ENCODE assay signal across 34 mouse cellular contexts in genomic region chr1:182157734-182158133, GRCm38 (mm10). TPM values are rescaled to one million over a fixed set of nuclear protein-coding genes. Genes with fewer than 3 reads are reported as not detected.
DNase-seq lines count a peak whose midpoint lies in the region; ATAC-seq and TF ChIP-seq lines count a peak whose summit lies in the region.
"Had no signal": no experiment of that assay in that cellular context is flagged by ENCODE, and none has a peak within 500 bp of the region (broad histone marks: within the 10 kb centered on the region; RNA-seq: fewer than 3 reads in every experiment).

No protein-coding gene starts in this region.

- no peak overlapping the region for H3K27ac ChIP-seq in cerebellum, adult 2 months (ENCODE audit: insufficient read depth, low read length)
- H3K27ac ChIP-seq in limb, embryonic 11.5 days (replicated peaks; ENCODE audit: low read depth, low read length), result no peak overlapping the region
- no peak overlapping the region for H3K27ac ChIP-seq in limb, embryonic 10.5 days
- no peak overlapping the region for H3K27ac ChIP-seq in midbrain, postnatal 0 days (ENCODE audit: low read depth, low read length)
- H3K27ac ChIP-seq in midbrain, embryonic 11.5 days (ENCODE audit: low read depth, low read length), result no peak overlapping the region
- no peak overlapping the region for H3K27ac ChIP-seq in kidney, embryonic 15.5 days
- H3K27ac ChIP-seq: embryonic facial prominence, embryonic 10.5 days; embryonic facial prominence, embryonic 13.5 days; forebrain, embryonic 12.5 days; forebrain, embryonic 15.5 days; heart, embryonic 15.5 days; hindbrain, embryonic 10.5 days; hindbrain, embryonic 13.5 days had no signal

- H3K4me2 ChIP-seq in limb, embryonic 11.5 days (ENCODE audit: low read depth, severe bottlenecking), result no peak overlapping the region
- H3K4me2 ChIP-seq in midbrain, postnatal 0 days (ENCODE audit: low read depth, low read length, poor library complexity, severe bottlenecking), result no peak overlapping the region
- H3K4me2 ChIP-seq in midbrain, embryonic 11.5 days, result no peak overlapping the region
- no peak overlapping the region for H3K4me2 ChIP-seq in kidney, embryonic 15.5 days
- H3K4me2 ChIP-seq: embryonic facial prominence, embryonic 13.5 days; forebrain, embryonic 12.5 days; forebrain, embryonic 15.5 days; heart, embryonic 12.5 days; heart, embryonic 15.5 days; hindbrain, embryonic 13.5 days had no signal

- H3K9me3 ChIP-seq in limb, embryonic 11.5 days (ENCODE audit: control insufficient read depth, low read length), result no peaks in the 10 kb centered on the region
- H3K9me3 ChIP-seq in limb, embryonic 10.5 days (replicated peaks), result no peaks in the 10 kb centered on the region
- no peaks in the 10 kb centered on the region for H3K9me3 ChIP-seq in midbrain, postnatal 0 days (ENCODE audit: low read length)
- H3K9me3 ChIP-seq in midbrain, embryonic 11.5 days (ENCODE audit: control insufficient read depth, low read length), result no peaks in the 10 kb centered on the region
- no peaks in the 10 kb centered on the region for H3K9me3 ChIP-seq in kidney, embryonic 15.5 days (replicated peaks)
- H3K9me3 ChIP-seq: embryonic facial prominence, embryonic 10.5 days; embryonic facial prominence, embryonic 13.5 days; forebrain, embryonic 12.5 days; forebrain, embryonic 15.5 days; G1E; heart, embryonic 12.5 days; heart, embryonic 15.5 days; hindbrain, embryonic 10.5 days; hindbrain, embryonic 13.5 days had no signal

- ATAC-seq in limb, embryonic 11.5 days (ENCODE audit: insufficient number of reproducible peaks, low FRiP score, low TSS enrichment, low read depth), result no peak
- no peak for ATAC-seq in midbrain, postnatal 0 days (ENCODE audit: low FRiP score)
- no peak for ATAC-seq in midbrain, embryonic 11.5 days (ENCODE audit: low FRiP score)
- no peak for ATAC-seq in kidney, embryonic 15.5 days (replicated peaks; ENCODE audit: low FRiP score)
- ATAC-seq: forebrain, embryonic 15.5 days; Patski had no signal

- H3K27me3 ChIP-seq in cerebellum, adult 2 months (ENCODE audit: control insufficient read depth, insufficient read depth, low read length), result no peaks in the 10 kb centered on the region
- no peaks in the 10 kb centered on the region for H3K27me3 ChIP-seq in limb, embryonic 11.5 days (ENCODE audit: control insufficient read depth, insufficient read depth, low read length)
- H3K27me3 ChIP-seq in limb, embryonic 10.5 days (ENCODE audit: low read depth, poor library complexity, severe bottlenecking), result no peaks in the 10 kb centered on the region
- no peaks in the 10 kb centered on the region for H3K27me3 ChIP-seq in midbrain, postnatal 0 days (ENCODE audit: insufficient read depth, low read length)
- H3K27me3 ChIP-seq in midbrain, embryonic 11.5 days (ENCODE audit: control insufficient read depth, insufficient read depth, low read length), result no peaks in the 10 kb centered on the region
- H3K27me3 ChIP-seq in kidney, embryonic 15.5 days, result no peaks in the 10 kb centered on the region
- H3K27me3 ChIP-seq: CH12.LX; embryonic facial prominence, embryonic 13.5 days; forebrain, embryonic 12.5 days; forebrain, embryonic 15.5 days; heart, embryonic 12.5 days; heart, embryonic 15.5 days; hindbrain, embryonic 13.5 days; Patski had no signal

- no peaks in the 10 kb centered on the region for H3K4me1 ChIP-seq in cerebellum, adult 2 months (ENCODE audit: control insufficient read depth, insufficient read depth, low read length)
- no peaks in the 10 kb centered on the region for H3K4me1 ChIP-seq in limb, embryonic 11.5 days (ENCODE audit: control insufficient read depth, insufficient read depth, low read length)
- H3K4me1 ChIP-seq in limb, embryonic 10.5 days, result no peaks in the 10 kb centered on the region
- no peaks in the 10 kb centered on the region for H3K4me1 ChIP-seq in midbrain, postnatal 0 days (ENCODE audit: insufficient read depth, low read length)
- H3K4me1 ChIP-seq in midbrain, embryonic 11.5 days (ENCODE audit: control insufficient read depth, insufficient read depth, low read length), result no peaks in the 10 kb centered on the region
- H3K4me1 ChIP-seq in kidney, embryonic 15.5 days, result no peaks in the 10 kb centered on the region
- H3K4me1 ChIP-seq: embryonic facial prominence, embryonic 10.5 days; embryonic facial prominence, embryonic 13.5 days; forebrain, embryonic 12.5 days; forebrain, embryonic 15.5 days; heart, embryonic 12.5 days; hindbrain, embryonic 10.5 days; hindbrain, embryonic 13.5 days had no signal

- H3K9ac ChIP-seq in limb, embryonic 11.5 days (ENCODE audit: low read length), result no peak overlapping the region
- no peak overlapping the region for H3K9ac ChIP-seq in midbrain, postnatal 0 days (replicated peaks; ENCODE audit: low read length, poor library complexity, severe bottlenecking)
- H3K9ac ChIP-seq in midbrain, embryonic 11.5 days (ENCODE audit: low read length), result no peak overlapping the region
- H3K9ac ChIP-seq in kidney, embryonic 15.5 days, result no peak overlapping the region
- H3K9ac ChIP-seq: embryonic facial prominence, embryonic 13.5 days; forebrain, embryonic 12.5 days; forebrain, embryonic 15.5 days; heart, embryonic 12.5 days; heart, embryonic 15.5 days; hindbrain, embryonic 13.5 days had no signal

- no peak for TF ChIP-seq CTCF in cerebellum, adult 2 months (IDR thresholded peaks at IDR 0.05; ENCODE audit: borderline replicate concordance, insufficient read depth, low read depth, low read length)
- no peak for TF ChIP-seq CTCF in midbrain, postnatal 0 days (IDR thresholded peaks at IDR 0.05)

- 11% methylated on average over 4 of the region's 4 CpGs for WGBS in cerebellum, adult 2 months
- WGBS in limb, embryonic 11.5 days, result 68% methylated on average over 4 of the region's 4 CpGs
- WGBS in limb, embryonic 10.5 days, result 74% methylated on average over 4 of the region's 4 CpGs
- WGBS in midbrain, postnatal 0 days, result 56% methylated on average over 4 of the region's 4 CpGs
- WGBS in midbrain, embryonic 11.5 days, result 70% methylated on average over 4 of the region's 4 CpGs
- WGBS in kidney, embryonic 15.5 days, result 73% methylated on average over 4 of the region's 4 CpGs

- peak; percentile 53 to 74 for DNase-seq in cerebellum, postnatal 14 days
- no peak for DNase-seq in cerebellum, adult 2 months
- DNase-seq in limb, embryonic 11.5 days (ENCODE audit: low spot score), result peak; percentile 16
- DNase-seq in limb, embryonic 10.5 days (ENCODE audit: low spot score), result no peak
- DNase-seq in midbrain, postnatal 0 days (ENCODE audit: low spot score), result peak; percentile 66
- no peak for DNase-seq in midbrain, embryonic 11.5 days (ENCODE audit: low spot score, missing footprints)
- DNase-seq: adrenal gland, postnatal 10 days; adrenal gland, postnatal 36 days; B cell, adult 2 months; cerebellum, adult 11 months; cerebellum, adult 8-10 months; cerebellum, postnatal 25 days; embryo, embryonic 11 days; gastrocnemius, postnatal 25 days; heart, adult 18-20 months; heart, postnatal 10 days; heart, postnatal 36 days had no signal

- no peaks in the 10 kb centered on the region for H3K36me3 ChIP-seq in limb, embryonic 11.5 days (ENCODE audit: control insufficient read depth, insufficient read depth, low read length)
- H3K36me3 ChIP-seq in limb, embryonic 10.5 days, result no peaks in the 10 kb centered on the region
- H3K36me3 ChIP-seq in midbrain, postnatal 0 days (ENCODE audit: insufficient read depth, low read length), result no peaks in the 10 kb centered on the region
- H3K36me3 ChIP-seq in midbrain, embryonic 11.5 days (ENCODE audit: control insufficient read depth, insufficient read depth, low read length), result no peaks in the 10 kb centered on the region
- no peaks in the 10 kb centered on the region for H3K36me3 ChIP-seq in kidney, embryonic 15.5 days
- H3K36me3 ChIP-seq: embryonic facial prominence, embryonic 10.5 days; embryonic facial prominence, embryonic 13.5 days; forebrain, embryonic 12.5 days; forebrain, embryonic 15.5 days; G1E; heart, embryonic 12.5 days; heart, embryonic 15.5 days; hindbrain, embryonic 10.5 days; hindbrain, embryonic 13.5 days had no signal

- H3K4me3 ChIP-seq in cerebellum, adult 2 months (replicated peaks; ENCODE audit: insufficient read depth, low read depth, low read length), result no peak overlapping the region
- no peak overlapping the region for H3K4me3 ChIP-seq in limb, embryonic 11.5 days (ENCODE audit: low read depth, low read length)
- H3K4me3 ChIP-seq in limb, embryonic 10.5 days, result no peak overlapping the region
- no peak overlapping the region for H3K4me3 ChIP-seq in midbrain, postnatal 0 days (ENCODE audit: low read depth, low read length)
- no peak overlapping the region for H3K4me3 ChIP-seq in midbrain, embryonic 11.5 days (ENCODE audit: low read depth, low read length)
- no peak overlapping the region for H3K4me3 ChIP-seq in kidney, embryonic 15.5 days (replicated peaks)
- H3K4me3 ChIP-seq: embryonic facial prominence, embryonic 10.5 days; embryonic facial prominence, embryonic 13.5 days; erythroblast, embryonic 14.5 days; forebrain, embryonic 12.5 days; forebrain, embryonic 15.5 days; heart, embryonic 12.5 days; heart, embryonic 15.5 days; hindbrain, embryonic 10.5 days; hindbrain, embryonic 13.5 days had no signal

- TF ChIP-seq POLR2A in cerebellum, adult 2 months (IDR thresholded peaks at IDR 0.05; ENCODE audit: borderline replicate concordance, insufficient read depth, low read length), result no peak

RNA-seq across cellular contexts. Expression of gene Vmn1r1, which starts 6.6 kb away (rescaled TPM):
- not detected in 2 replicates for polyA plus RNA-seq in cerebellum, adult 2 months (2012; rRNA removed)
- polyA plus RNA-seq in limb, embryonic 11.5 days (2014; fragmentation: Nextera tagmentation; extraction: Ambion mirVana), result not detected in 2 replicates
- polyA plus RNA-seq in limb, embryonic 10.5 days (2016; fragmentation: Nextera tagmentation; extraction: Ambion mirVana), result not detected in 2 replicates
- total RNA-seq in midbrain, postnatal 0 days (2014; rRNA removed), result not detected in 2 replicates
- not detected in 2 replicates for polyA plus RNA-seq in midbrain, postnatal 0 days (2015; fragmentation: Nextera tagmentation; extraction: Ambion mirVana)
- polyA plus RNA-seq in midbrain, embryonic 11.5 days (2014; fragmentation: Nextera tagmentation; extraction: Ambion mirVana), result not detected in 2 replicates
- not detected in 2 replicates for polyA plus RNA-seq in kidney, embryonic 15.5 days (2015; fragmentation: Nextera tagmentation; extraction: Ambion mirVana)
- total RNA-seq: adrenal gland, adult 18-20 months; adrenal gland, postnatal 10 days; adrenal gland, postnatal 36 days; CH12.LX; gastrocnemius, adult 8-10 months; gastrocnemius, postnatal 25 days; heart, adult 18-20 months; heart, postnatal 10 days; heart, postnatal 36 days had no signal
- polyA plus RNA-seq: cortical plate, adult 2 months; embryonic facial prominence, embryonic 10.5 days; embryonic facial prominence, embryonic 13.5 days; erythroblast, embryonic 14.5 days; forebrain, embryonic 12.5 days; forebrain, embryonic 15.5 days; G1E; gonadal fat pad, adult 2 months; heart, embryonic 12.5 days; heart, embryonic 15.5 days; hindbrain, embryonic 10.5 days; hindbrain, embryonic 13.5 days; Patski had no signal

RNA-seq across cellular contexts. Expression of gene Srp9, which starts 33.2 kb away (rescaled TPM):
- polyA plus RNA-seq in cerebellum, adult 2 months (2012; rRNA removed), result 113 and 124 TPM in 2 replicates
- 178 and 179 TPM in 2 replicates for polyA plus RNA-seq in limb, embryonic 11.5 days (2014; fragmentation: Nextera tagmentation; extraction: Ambion mirVana)
- 168 TPM in 2 replicates for polyA plus RNA-seq in limb, embryonic 10.5 days (2016; fragmentation: Nextera tagmentation; extraction: Ambion mirVana)
- total RNA-seq in midbrain, postnatal 0 days (2014; rRNA removed), result 70.5 and 76.1 TPM in 2 replicates
- polyA plus RNA-seq in midbrain, postnatal 0 days (2015; fragmentation: Nextera tagmentation; extraction: Ambion mirVana), result 169 and 173 TPM in 2 replicates
- 158 and 189 TPM in 2 replicates for polyA plus RNA-seq in midbrain, embryonic 11.5 days (2014; fragmentation: Nextera tagmentation; extraction: Ambion mirVana)
- 151 and 159 TPM in 2 replicates for polyA plus RNA-seq in kidney, embryonic 15.5 days (2015; fragmentation: Nextera tagmentation; extraction: Ambion mirVana)

Comparison
In these comparisons a context has a peak if more than half of its experiments do, and no peak if none do; other contexts are left out.
1. DNase-seq: peak in cerebellum, postnatal 14 days (2 of 2), limb, embryonic 11.5 days (single experiment) and midbrain, postnatal 0 days (single experiment); none in cerebellum, adult 2 months (0 of 2), limb, embryonic 10.5 days (single experiment) and midbrain, embryonic 11.5 days (single experiment).